Mouse (Mus musculus) thymus, postnatal 0 days (tissue): ENCODE measurements around the gene Gm20458. TPM values are rescaled to one million over a fixed set of nuclear protein-coding genes. Genes with fewer than 3 reads are reported as not detected.
A peak's percentile ranks its signal among the peaks of the same experiment; 100 is the strongest.

Experiments used
- DNase-seq: peaks from one replicate; pipeline ENCODE4 v3.0.0-alpha.2; 2015; ENCODE audit warnings: low spot score
- polyA plus RNA-seq: library from polyadenylated mRNA; unstranded; fragments of >200 nt; fragmentation: Nextera tagmentation; extraction: Ambion mirVana; gene quantifications from 2 replicates; pipeline ENCODE4 v1.2.1, GENCODE M21; 2015

Gm20458 gene
- polyA plus RNA-seq, 1 experiment from 2014 or later = 21.5 TPM

GRCm38 (mm10) chr2:164453047-164453757 lies 7.6 kb upstream of the Gm20458 start:
- DNase-seq = no peak

GRCm38 (mm10) chr2:164453887-164454500 lies 6.8 kb upstream of the Gm20458 start:
- DNase-seq = no peak

- DNase-seq = no peak
These were observed 5.9 kb upstream of the Gm20458 start for GRCm38 (mm10) chr2:164454846-164455245.

GRCm38 (mm10) chr2:164455421-164456190 lies 5.2 kb upstream of the Gm20458 start:
- DNase-seq = no peak

GRCm38 (mm10) chr2:164456413-164456812 lies 4.4 kb upstream of the Gm20458 start:
- DNase-seq = no peak

GRCm38 (mm10) chr2:164456864-164457300 lies 3.9 kb upstream of the Gm20458 start, which contains the start of gene Sys1:
Gene Sys1, plus strand, starts transcription at chr2:164456964.
- no peak for DNase-seq

- DNase-seq = no peak
These were observed 2.8 kb upstream of the Gm20458 start for GRCm38 (mm10) chr2:164457942-164458341.

- DNase-seq = no peak
These were observed 2.2 kb upstream of the Gm20458 start for GRCm38 (mm10) chr2:164458535-164458934.

- no peak for DNase-seq
These were observed 4.4 kb downstream of the Gm20458 start for GRCm38 (mm10) chr2:164465161-164465560.

- no peak for DNase-seq
These were observed 6.0 kb downstream of the Gm20458 start for GRCm38 (mm10) chr2:164466787-164467186.

- DNase-seq = peak; percentile 70
These were observed 9.5 kb downstream of the Gm20458 start for GRCm38 (mm10) chr2:164470254-164470653.

GRCm38 (mm10) chr2:164473624-164474023 lies 12.9 kb downstream of the Gm20458 start, which contains the start of gene Trp53tg5:
Gene Trp53tg5, minus strand, starts transcription at chr2:164473724.
- DNase-seq = no peak

- DNase-seq = no peak
These were observed 25.0 kb downstream of the Gm20458 start, which contains the start of gene Dbndd2 for GRCm38 (mm10) chr2:164485681-164486257. Gene Dbndd2, plus strand, starts transcription at chr2:164486106.

- no peak for DNase-seq
These were observed 25.7 kb downstream of the Gm20458 start for GRCm38 (mm10) chr2:164486258-164487114.

- no peak for DNase-seq
These were observed 26.4 kb downstream of the Gm20458 start for GRCm38 (mm10) chr2:164487115-164487527.

GRCm38 (mm10) chr2:164487812-164488211 lies 27.0 kb downstream of the Gm20458 start:
- DNase-seq = no peak

- no peak for DNase-seq
These were observed 33.4 kb downstream of the Gm20458 start for GRCm38 (mm10) chr2:164494126-164494525.

- no peak for DNase-seq
These were observed 35.6 kb downstream of the Gm20458 start for GRCm38 (mm10) chr2:164496331-164496730.

GRCm38 (mm10) chr2:164496847-164497690 lies 36.3 kb downstream of the Gm20458 start, which contains the start of gene Pigt:
Gene Pigt, plus strand, starts transcription at chr2:164497520.
- DNase-seq = peak; percentile 87
